Mouse (Mus musculus): ENCODE measurements around the gene Fut1. TPM values are rescaled to one million over a fixed set of nuclear protein-coding genes. Genes with fewer than 3 reads are reported as not detected.

Fut1 gene
- 1.7 and 2.5 TPM in 2 replicates for polyA plus RNA-seq (2012; rRNA removed)

DNA sequence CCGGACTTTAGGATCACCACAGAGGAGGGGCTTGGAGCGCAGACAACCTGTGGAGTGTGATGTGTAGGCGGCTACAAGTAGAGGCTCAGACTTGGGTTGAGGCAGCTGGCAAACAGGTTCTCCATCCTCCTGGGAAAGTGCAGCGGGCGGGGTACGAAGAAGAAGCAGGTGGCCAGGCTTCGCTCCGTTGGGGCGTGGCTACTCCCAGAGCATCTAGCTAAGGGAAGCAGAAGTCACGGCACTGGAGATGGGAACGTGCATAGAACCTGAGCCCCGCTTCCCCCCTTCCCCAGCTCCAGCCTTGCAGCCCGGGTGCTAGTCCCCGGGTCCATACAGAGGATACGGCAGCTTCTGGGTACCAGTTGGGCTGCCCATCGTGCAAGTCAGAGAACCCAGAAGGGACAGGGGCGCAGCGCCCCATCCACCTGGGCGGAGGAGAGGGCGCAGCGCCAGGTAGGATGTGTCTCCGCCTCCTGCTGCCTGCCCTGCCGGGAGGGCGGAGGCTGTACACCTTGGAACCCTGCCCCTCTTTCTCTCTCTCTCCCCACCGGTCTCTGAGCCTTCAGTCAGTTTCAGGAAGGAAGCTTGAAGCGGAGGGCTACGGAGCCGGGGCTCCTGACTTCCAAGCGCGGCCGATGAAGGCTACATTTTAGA lies at the start of gene Fut1:
TSS of gene Fut1 (plus strand) at position 248 of the 654 bp plus-strand sequence.
- no peaks in the 10 kb centered on the region for H3K36me3 ChIP-seq (ENCODE audit: control insufficient read depth, insufficient read depth, low read length)
- no peak within 1 kb of the TSS for H3K27ac ChIP-seq (ENCODE audit: insufficient read depth, low read depth, low read length)
- H3K4me1 ChIP-seq (ENCODE audit: control insufficient read depth, insufficient read depth, insufficient read length, low read length) = peaks cover 5% of the 10 kb centered on the region
- peak within 1 kb of the TSS; percentile 31 for H3K4me3 ChIP-seq (ENCODE audit: low read depth, low read length)
- H3K27me3 ChIP-seq (ENCODE audit: control insufficient read depth, insufficient read depth, low read length) = peaks cover 35% of the 10 kb centered on the region
- 5% methylated on average over 31 of the region's 31 CpGs for WGBS
- TF ChIP-seq POLR2A (IDR thresholded peaks at IDR 0.05; ENCODE audit: low read depth, low read length) = no peak
- no peak for TF ChIP-seq CTCF (IDR thresholded peaks at IDR 0.05; ENCODE audit: extremely low read depth, insufficient read length, insufficient replicate concordance, low read depth, low read length)

DNA sequence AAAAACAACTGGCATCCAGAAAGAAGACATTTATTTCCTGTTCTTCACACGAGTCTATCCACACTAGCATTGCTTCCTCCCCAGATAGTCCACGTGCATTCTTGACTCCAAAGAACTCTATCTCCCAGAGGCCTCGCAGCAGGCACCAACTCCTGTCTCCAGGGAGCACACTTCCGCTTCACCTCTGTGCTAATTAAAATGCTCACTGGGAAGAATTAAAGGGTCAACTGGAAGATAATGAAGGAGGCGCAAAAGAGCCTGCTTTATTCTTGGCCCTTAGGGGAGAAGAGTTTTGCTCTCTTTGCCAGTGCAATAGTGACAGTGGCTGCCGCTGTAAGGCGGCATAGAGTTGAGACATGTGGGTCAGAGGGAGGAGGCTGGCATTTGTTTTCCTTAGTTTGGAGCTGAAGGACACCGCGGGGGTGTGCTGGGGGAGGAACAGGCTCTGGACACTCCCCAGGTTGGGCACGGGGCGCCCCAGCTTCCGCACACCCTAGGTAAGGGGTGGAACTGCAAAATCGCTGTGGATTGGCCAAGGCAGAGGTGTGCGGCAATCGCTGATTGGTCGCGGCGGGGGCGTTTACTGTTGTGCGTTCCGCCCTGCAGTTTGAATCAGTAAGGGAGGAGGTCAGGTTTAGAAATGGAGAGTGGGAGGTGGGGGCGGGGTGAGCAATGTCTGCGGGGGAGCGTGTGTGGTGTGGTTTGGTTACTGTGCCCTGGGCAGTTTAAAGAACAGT lies 49.1 kb upstream of the Fut1 start:
- H3K27ac ChIP-seq (ENCODE audit: insufficient read depth, low read depth, low read length) = peak overlapping the region; percentile 91
- H3K27me3 ChIP-seq (ENCODE audit: control insufficient read depth, insufficient read depth, low read length) = no peaks in the 10 kb centered on the region
- H3K4me3 ChIP-seq (ENCODE audit: low read depth, low read length) = peak overlapping the region; percentile 42
- under 1% methylated on average over 24 of the region's 24 CpGs for WGBS
- H3K36me3 ChIP-seq (ENCODE audit: control insufficient read depth, insufficient read depth, low read length) = peaks cover 16% of the 10 kb centered on the region
- TF ChIP-seq POLR2A (IDR thresholded peaks at IDR 0.05; ENCODE audit: low read depth, low read length) = peak; percentile 28
- TF ChIP-seq CTCF (IDR thresholded peaks at IDR 0.05; ENCODE audit: extremely low read depth, insufficient read length, insufficient replicate concordance, low read depth, low read length) = no peak
- peaks cover 26% of the 10 kb centered on the region for H3K4me1 ChIP-seq (ENCODE audit: control insufficient read depth, insufficient read depth, insufficient read length, low read length)

DNA sequence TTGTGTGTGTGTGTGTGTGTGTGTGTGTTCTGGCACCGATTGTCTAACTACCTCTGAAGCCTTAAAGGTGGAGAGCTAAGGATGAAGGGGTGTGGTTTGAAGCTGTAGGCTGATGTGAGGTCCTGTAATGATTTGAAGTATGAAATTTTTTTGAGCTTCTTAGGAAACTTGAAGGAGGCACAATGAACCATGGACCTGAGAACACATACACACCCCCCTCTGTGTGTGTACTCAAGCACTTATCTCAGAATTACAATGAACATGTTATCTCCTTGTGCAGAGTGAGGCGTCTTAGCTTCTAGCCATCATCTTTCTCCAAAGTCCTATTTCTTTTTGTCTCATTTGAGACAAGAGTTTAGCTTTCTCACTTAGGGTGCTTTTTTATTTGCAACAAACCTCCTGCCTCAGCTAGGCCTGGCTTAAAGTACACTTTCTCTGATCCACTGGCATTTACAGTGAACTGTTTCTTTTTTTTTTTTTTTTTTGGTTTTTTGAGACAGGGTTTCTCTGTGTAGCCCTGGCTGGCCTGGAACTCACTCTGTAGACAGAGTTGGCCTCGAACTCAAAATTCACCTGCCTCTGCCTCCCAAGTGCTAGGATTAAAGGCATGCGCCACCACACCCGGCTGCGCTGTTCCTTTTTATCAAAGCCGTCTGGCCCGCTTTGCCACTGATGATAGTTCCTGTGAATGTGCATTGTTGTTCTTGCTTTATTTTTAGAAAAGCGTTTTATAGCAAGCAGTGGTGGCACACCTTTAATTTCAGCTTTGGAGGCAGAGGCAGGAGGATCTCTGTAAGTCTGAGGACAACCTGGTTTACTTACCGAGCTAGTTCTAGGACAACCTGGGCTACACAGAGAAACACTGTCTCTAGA lies 48.3 kb upstream of the Fut1 start:
- Histone ChIP-seq H3K4me3 (ENCODE audit: low read depth, low read length) (no peak overlapping the region), H3K36me3 (ENCODE audit: control insufficient read depth, insufficient read depth, low read length) (peaks cover 17% of the 10 kb centered on the region), H3K27me3 (ENCODE audit: control insufficient read depth, insufficient read depth, low read length) (no peaks in the 10 kb centered on the region), H3K27ac (ENCODE audit: insufficient read depth, low read depth, low read length) (peak overlapping the region; percentile 62), H3K4me1 (ENCODE audit: control insufficient read depth, insufficient read depth, insufficient read length, low read length) (peaks cover 26% of the 10 kb centered on the region)
- WGBS = 59% methylated on average over 10 of the region's 10 CpGs
- TF ChIP-seq CTCF (IDR thresholded peaks at IDR 0.05; ENCODE audit: extremely low read depth, insufficient read length, insufficient replicate concordance, low read depth, low read length) (no peak), POLR2A (IDR thresholded peaks at IDR 0.05; ENCODE audit: low read depth, low read length) (no peak)

DNA sequence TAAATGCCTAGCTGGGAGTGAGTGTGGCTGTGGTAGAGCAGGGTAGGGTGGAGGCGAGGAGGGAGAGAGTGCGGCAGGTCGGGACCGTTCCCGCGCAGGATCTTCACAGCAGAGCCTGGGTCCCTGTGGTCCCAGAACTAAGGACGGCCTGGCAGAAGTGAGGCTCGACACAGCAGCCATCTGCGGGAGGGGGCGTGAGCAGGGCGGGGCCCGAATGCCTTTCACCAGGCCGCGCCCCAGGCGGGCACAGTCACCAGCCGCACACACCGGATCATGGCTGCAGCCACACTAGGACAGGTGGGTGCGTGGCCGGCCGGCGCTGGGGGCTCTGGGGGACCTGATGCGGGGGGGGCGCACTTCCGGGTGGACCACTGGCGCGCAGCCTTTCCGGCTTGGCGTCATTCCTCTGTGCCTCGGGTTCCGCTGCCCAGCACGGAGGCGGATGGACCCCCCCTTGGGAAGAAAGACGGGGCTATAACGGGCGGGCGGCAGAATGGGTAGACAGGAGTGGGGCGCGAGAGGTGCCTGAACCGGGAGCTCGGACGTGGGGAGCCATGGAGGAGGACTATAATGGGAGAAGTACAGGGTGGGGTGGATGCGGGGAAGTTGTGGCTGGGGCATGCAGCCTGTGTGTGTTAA lies 46.9 kb upstream of the Fut1 start, which contains the start of gene Bcat2:
TSS of gene Bcat2 (plus strand) at position 51 of the 639 bp plus-strand sequence.
- Histone ChIP-seq H3K4me3 (ENCODE audit: low read depth, low read length) (peak within 1 kb of the TSS; percentile 80), H3K27me3 (ENCODE audit: control insufficient read depth, insufficient read depth, low read length) (no peaks in the 10 kb centered on the region), H3K36me3 (ENCODE audit: control insufficient read depth, insufficient read depth, low read length) (peaks cover 17% of the 10 kb centered on the region), H3K4me1 (ENCODE audit: control insufficient read depth, insufficient read depth, insufficient read length, low read length) (peaks cover 27% of the 10 kb centered on the region), H3K27ac (ENCODE audit: insufficient read depth, low read depth, low read length) (peak within 1 kb of the TSS; percentile 73)
- 2% methylated on average over 41 of the region's 42 CpGs for WGBS
- no peak for TF ChIP-seq CTCF (IDR thresholded peaks at IDR 0.05; ENCODE audit: extremely low read depth, insufficient read length, insufficient replicate concordance, low read depth, low read length)
- TF ChIP-seq POLR2A (IDR thresholded peaks at IDR 0.05; ENCODE audit: low read depth, low read length) = peak; percentile 13; the same call in 1 of the 2 replicates

DNA sequence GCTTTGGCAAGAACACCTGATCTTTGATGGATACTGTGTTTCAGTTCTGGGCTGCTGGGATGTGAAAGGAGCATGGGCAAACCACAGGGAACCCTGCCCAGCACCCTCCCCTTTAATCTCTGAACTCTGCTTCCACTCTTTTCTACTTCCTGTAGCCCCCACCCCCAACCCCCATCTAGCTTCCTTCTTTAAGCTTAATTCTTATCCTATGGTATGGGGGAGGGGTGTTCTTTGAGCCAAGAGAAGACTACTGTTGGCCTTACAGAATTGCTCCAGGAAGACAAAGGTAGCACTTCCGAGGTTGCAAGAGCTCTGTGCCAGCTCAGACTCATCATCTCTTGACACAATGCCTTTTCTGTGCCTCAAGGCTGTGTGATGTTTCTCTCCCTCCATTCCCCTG lies 45.1 kb upstream of the Fut1 start:
- Histone ChIP-seq H3K27me3 (ENCODE audit: control insufficient read depth, insufficient read depth, low read length) (no peaks in the 10 kb centered on the region), H3K27ac (ENCODE audit: insufficient read depth, low read depth, low read length) (no peak overlapping the region), H3K4me1 (ENCODE audit: control insufficient read depth, insufficient read depth, insufficient read length, low read length) (peaks cover 33% of the 10 kb centered on the region), H3K36me3 (ENCODE audit: control insufficient read depth, insufficient read depth, low read length) (peaks cover 20% of the 10 kb centered on the region), H3K4me3 (ENCODE audit: low read depth, low read length) (no peak overlapping the region)
- TF ChIP-seq POLR2A (IDR thresholded peaks at IDR 0.05; ENCODE audit: low read depth, low read length) = no peak
- TF ChIP-seq CTCF (IDR thresholded peaks at IDR 0.05; ENCODE audit: extremely low read depth, insufficient read length, insufficient replicate concordance, low read depth, low read length) = no peak
- WGBS = 3% methylated on average over 1 of the region's 1 CpGs

DNA sequence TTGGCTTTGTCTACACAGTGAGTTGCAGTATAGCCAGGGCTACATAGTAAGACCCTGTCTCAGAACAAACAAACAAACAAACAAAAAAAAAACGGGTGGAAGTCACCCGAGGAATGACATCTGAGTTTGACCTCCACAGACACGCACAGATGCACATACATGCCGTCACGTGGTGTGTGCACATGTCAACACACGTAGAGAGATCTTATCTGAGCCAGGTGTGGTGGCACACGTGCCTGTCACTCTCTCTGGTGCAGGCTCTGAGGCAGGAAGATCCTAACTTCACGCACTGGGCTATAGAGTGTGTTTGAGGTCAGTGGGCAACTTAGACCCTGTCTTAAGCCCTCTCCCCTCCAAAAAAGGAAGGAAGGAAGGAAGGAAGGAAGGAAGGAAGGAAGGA lies 43.1 kb upstream of the Fut1 start:
- H3K4me1 ChIP-seq (ENCODE audit: control insufficient read depth, insufficient read depth, insufficient read length, low read length) = peaks cover 22% of the 10 kb centered on the region
- TF ChIP-seq POLR2A (IDR thresholded peaks at IDR 0.05; ENCODE audit: low read depth, low read length) (no peak), CTCF (IDR thresholded peaks at IDR 0.05; ENCODE audit: extremely low read depth, insufficient read length, insufficient replicate concordance, low read depth, low read length) (no peak)
- no peaks in the 10 kb centered on the region for H3K27me3 ChIP-seq (ENCODE audit: control insufficient read depth, insufficient read depth, low read length)
- peak overlapping the region; percentile 78 for H3K4me3 ChIP-seq (ENCODE audit: low read depth, low read length)
- peaks cover 20% of the 10 kb centered on the region for H3K36me3 ChIP-seq (ENCODE audit: control insufficient read depth, insufficient read depth, low read length)
- H3K27ac ChIP-seq (ENCODE audit: insufficient read depth, low read depth, low read length) = peak overlapping the region; percentile 76; the same call in 1 of the 2 replicates
- WGBS = 26% methylated on average over 8 of the region's 8 CpGs

All from small intestine, adult 2 months (tissue).